ENCODE assay signal across 12 mouse cellular contexts in genomic region chr3:51634451-51634850, GRCm38 (mm10). TPM values are rescaled to one million over a fixed set of nuclear protein-coding genes. Genes with fewer than 3 reads are reported as not detected.
DNase-seq lines count a peak whose midpoint lies in the region; ATAC-seq lines count a peak whose summit lies in the region.
"Had no signal": no experiment of that assay in that cellular context is flagged by ENCODE, and none has a peak within 500 bp of the region (broad histone marks: within the 10 kb centered on the region; RNA-seq: fewer than 3 reads in every experiment).

No protein-coding gene starts in this region.

- no peaks in the 10 kb centered on the region for H3K9me3 ChIP-seq in hindbrain, embryonic 11.5 days (ENCODE audit: control insufficient read depth, low read length)
- H3K9me3 ChIP-seq: limb, embryonic 15.5 days had no signal

- H3K4me2 ChIP-seq in hindbrain, embryonic 11.5 days (replicated peaks; ENCODE audit: low read depth, low read length): no peak overlapping the region
- H3K4me2 ChIP-seq: limb, embryonic 15.5 days had no signal

- no peaks in the 10 kb centered on the region for H3K27me3 ChIP-seq in hindbrain, embryonic 11.5 days (ENCODE audit: control insufficient read depth, insufficient read depth, low read length)
- H3K27me3 ChIP-seq: limb, embryonic 15.5 days had no signal

- H3K4me3 ChIP-seq in hindbrain, embryonic 11.5 days (ENCODE audit: low read depth, low read length): no peak overlapping the region
- H3K4me3 ChIP-seq: limb, embryonic 15.5 days had no signal

- no peak overlapping the region for H3K9ac ChIP-seq in hindbrain, embryonic 11.5 days (ENCODE audit: low read depth, low read length)
- H3K9ac ChIP-seq: limb, embryonic 15.5 days had no signal

- peak; percentile 64 to 76 for DNase-seq in heart, adult 9 months (ENCODE audit: low spot score in 2 of 2)
- DNase-seq in heart, postnatal 4 days: no peak
- DNase-seq in 3T3-L1 (ENCODE audit: low read depth, low spot score): peak; percentile 70
- peak; percentile 46 for DNase-seq in CD4-positive helper T cell, adult 2 months (ENCODE audit: low read depth, low spot score)
- DNase-seq in gastrocnemius, postnatal 25 days: peak; percentile 41
- DNase-seq in retina, postnatal 1 day: no peak
- DNase-seq in hindbrain, embryonic 11.5 days (ENCODE audit: low spot score): no peak
- DNase-seq: cerebellum, adult 18-20 months; thymus, postnatal 36 days had no signal

- WGBS in hindbrain, embryonic 11.5 days: 80% methylated on average over 1 of the region's 1 CpGs

- H3K4me1 ChIP-seq in hindbrain, embryonic 11.5 days (replicated peaks; ENCODE audit: control insufficient read depth, insufficient read depth, low read length): no peaks in the 10 kb centered on the region
- H3K4me1 ChIP-seq: limb, embryonic 15.5 days had no signal

- H3K36me3 ChIP-seq in hindbrain, embryonic 11.5 days (ENCODE audit: control insufficient read depth, insufficient read depth, low read length): no peaks in the 10 kb centered on the region
- H3K36me3 ChIP-seq: limb, embryonic 15.5 days had no signal

- no peak overlapping the region for H3K27ac ChIP-seq in hindbrain, embryonic 11.5 days (ENCODE audit: low read depth, low read length)
- H3K27ac ChIP-seq: limb, embryonic 15.5 days had no signal

- no peak for ATAC-seq in megakaryocyte, adult 5-6 weeks (ENCODE audit: poor library complexity, severe bottlenecking)
- ATAC-seq in hindbrain, embryonic 11.5 days (ENCODE audit: low FRiP score): no peak
- ATAC-seq: intestine, postnatal 0 days had no signal

RNA-seq across cellular contexts. Expression of gene Mgst2, which starts 25.7 kb away (rescaled TPM):
- total RNA-seq in heart, postnatal 4 days (2021): 1 to 10 TPM; 1.6 TPM
- under 1 TPM; 0.80 to 0.87 TPM for total RNA-seq in gastrocnemius, postnatal 25 days (2021)
- total RNA-seq in megakaryocyte, adult 5-6 weeks (2015): 66.9 and 85.5 TPM in 2 replicates
- total RNA-seq in megakaryocyte, adult 5-6 weeks (2017): 38.3 and 40.8 TPM in 2 replicates
- polyA plus RNA-seq in hindbrain, embryonic 11.5 days (2014; fragmentation: Nextera tagmentation; extraction: Ambion mirVana): 0.09 TPM in 1 of 2 replicates, not detected in the other

Comparison
In these comparisons a context has a peak if more than half of its experiments do, and no peak if none do; other contexts are left out.
1. DNase-seq: peak in heart, adult 9 months (2 of 2), 3T3-L1 (single experiment), CD4-positive helper T cell, adult 2 months (single experiment) and gastrocnemius, postnatal 25 days (single experiment); none in heart, postnatal 4 days (single experiment), retina, postnatal 1 day (single experiment) and hindbrain, embryonic 11.5 days (single experiment).
2. RNA of gene Mgst2, which starts 25.7 kb away (total RNA-seq): 38.3 to 85.5 TPM in megakaryocyte, adult 5-6 weeks; 1.6 TPM in heart, postnatal 4 days and 0.80 to 0.87 TPM in gastrocnemius, postnatal 25 days; every median in the first group is over 10 times any median in the second.